Mouse (Mus musculus) lung, postnatal 0 days (tissue): ENCODE data around the gene Cd300lg. TPM values are rescaled to one million over a fixed set of nuclear protein-coding genes. Genes with fewer than 3 reads are reported as not detected.
A peak's percentile ranks its signal among the peaks of the same experiment; 100 is the strongest.

ENCODE experiments used
- ATAC-seq: fragments of 200-750 bp; cut with Nextera tagmentation; 2 replicates; pipeline ENCODE4 v1.8.0; 2017; ENCODE audit warnings: moderate library complexity
- DNase-seq: peaks from one replicate; pipeline ENCODE4 v3.0.0-alpha.2; 2016; ENCODE audit warnings: low spot score
- H3K27ac ChIP-seq: fragments of 300-500 bp; sonication (generic); 2 replicates; pipeline ENCODE4 v1.5.1; 2014; ENCODE audit warnings: antibody characterized with exemption, mild to moderate bottlenecking, low read length, mixed read lengths
- H3K27me3 ChIP-seq: fragments of 300-500 bp; sonication (generic); replicated peaks from 2 replicates; pipeline ENCODE4 v1.6.1; 2014; ENCODE audit warnings: low read length, mixed read lengths; ENCODE audit not compliant: insufficient read depth
- H3K36me3 ChIP-seq: fragments of 300-500 bp; sonication (generic); 2 replicates; pipeline ENCODE4 v1.6.1; 2014; ENCODE audit warnings: low read length, mixed read lengths; ENCODE audit not compliant: insufficient read depth
- H3K4me1 ChIP-seq: fragments of 300-500 bp; sonication (generic); 2 replicates; pipeline ENCODE4 v1.6.1; 2014; ENCODE audit warnings: antibody characterized with exemption, low read depth, low read length, mixed read lengths; ENCODE audit not compliant: insufficient read depth
- H3K4me2 ChIP-seq: fragments of 300-500 bp; sonication (generic); replicated peaks from 2 replicates; pipeline ENCODE4 v1.6.1; 2014; ENCODE audit warnings: low read depth, mild to moderate bottlenecking, low read length, moderate library complexity, mixed read lengths
- H3K4me3 ChIP-seq: fragments of 300-500 bp; sonication (generic); 2 replicates; pipeline ENCODE4 v1.5.1; 2014; ENCODE audit warnings: low read depth, low read length
- H3K9ac ChIP-seq: fragments of 300-500 bp; sonication (generic); replicated peaks from 2 replicates; pipeline ENCODE4 v1.6.1; 2014; ENCODE audit warnings: low read depth, mild to moderate bottlenecking
- H3K9me3 ChIP-seq: fragments of 300-500 bp; sonication (generic); 2 replicates; pipeline ENCODE4 v1.6.1; 2016; ENCODE audit warnings: low read length, mixed read lengths
- CTCF ChIP-seq: IDR thresholded peaks from 2 replicates; pipeline ENCODE4 v1.5.1; 2016; ENCODE audit warnings: antibody characterized with exemption, mild to moderate bottlenecking
- EP300 ChIP-seq: IDR thresholded peaks from 2 replicates; pipeline ENCODE4 v1.6.1; 2016; ENCODE audit warnings: antibody characterized with exemption, mild to moderate bottlenecking, control low read depth
- WGBS: fragments of 180-500 bp; shearing (Covaris S2); extraction: QIAGEN DNeasy Blood & Tissue Kit; methylation state at CpG from one replicate; pipeline ENCODE4 v1.1.7; 2014; 5-methylcytosine and 5-hydroxymethylcytosine counted together
- polyA plus RNA-seq: library from polyadenylated mRNA; unstranded; fragments of >200 nt; fragmentation: Nextera tagmentation; extraction: Ambion mirVana; gene quantifications from 2 replicates; pipeline ENCODE4 v1.2.1, GENCODE M21; 2015

Gene Cd300lg
- polyA plus RNA-seq, 1 experiment from 2014 or later, result 2.4 TPM

DNA sequence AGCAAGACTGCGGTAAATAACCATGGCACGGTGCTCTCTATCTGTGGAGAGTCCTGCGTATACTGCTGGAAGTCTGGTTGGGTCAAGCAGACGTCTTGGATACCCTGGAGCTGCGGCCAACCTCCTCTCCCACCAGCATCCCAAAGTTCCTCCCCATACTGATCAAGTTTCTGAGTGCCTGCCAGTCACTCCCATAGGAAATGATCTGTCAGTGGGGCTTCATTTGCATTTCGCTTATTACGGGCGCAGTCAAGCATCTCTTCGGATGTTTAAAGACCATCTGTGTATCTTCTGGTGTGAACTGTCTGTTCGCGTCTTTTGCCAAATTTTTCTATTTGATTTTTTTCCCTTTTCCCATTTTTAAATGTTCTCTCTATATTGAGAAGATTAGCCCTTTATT lies 28.3 kb downstream of the Cd300lg start:
- Histone ChIP-seq H3K27me3 (no peaks in the 10 kb centered on the region), H3K9me3 (no peaks in the 10 kb centered on the region), H3K36me3 (no peaks in the 10 kb centered on the region), H3K27ac (no peak overlapping the region), H3K4me2 (no peak overlapping the region), H3K9ac (no peak overlapping the region), H3K4me3 (no peak overlapping the region), H3K4me1 (no peaks in the 10 kb centered on the region)
- ATAC-seq (no peak), DNase-seq (no peak)
- no peak for TF ChIP-seq EP300
- no peak for TF ChIP-seq CTCF
- 58% methylated on average over 11 of the region's 11 CpGs for WGBS

DNA sequence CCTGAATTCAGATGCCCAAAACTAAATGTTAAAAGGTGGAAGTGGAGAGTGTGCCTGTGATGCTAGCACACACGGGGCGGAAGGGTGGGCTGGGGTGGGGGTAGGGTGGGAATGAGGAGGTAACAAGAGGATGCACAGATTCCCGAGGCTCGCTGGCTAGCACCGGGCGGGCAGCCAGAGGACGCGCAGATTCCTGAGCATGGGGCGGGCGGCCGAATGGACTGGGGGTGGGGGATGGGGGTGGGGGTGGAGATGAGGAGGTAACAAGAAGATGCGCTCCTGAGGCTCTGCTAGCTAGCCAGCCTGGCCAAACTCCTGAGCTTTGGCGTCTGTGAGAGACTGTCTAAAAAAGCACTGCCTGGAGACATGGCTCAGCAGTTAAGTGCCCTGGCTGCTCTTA lies 29.1 kb downstream of the Cd300lg start:
- DNase-seq, result no peak
- H3K4me3 ChIP-seq, result no peak overlapping the region
- H3K4me1 ChIP-seq, result no peaks in the 10 kb centered on the region

DNA sequence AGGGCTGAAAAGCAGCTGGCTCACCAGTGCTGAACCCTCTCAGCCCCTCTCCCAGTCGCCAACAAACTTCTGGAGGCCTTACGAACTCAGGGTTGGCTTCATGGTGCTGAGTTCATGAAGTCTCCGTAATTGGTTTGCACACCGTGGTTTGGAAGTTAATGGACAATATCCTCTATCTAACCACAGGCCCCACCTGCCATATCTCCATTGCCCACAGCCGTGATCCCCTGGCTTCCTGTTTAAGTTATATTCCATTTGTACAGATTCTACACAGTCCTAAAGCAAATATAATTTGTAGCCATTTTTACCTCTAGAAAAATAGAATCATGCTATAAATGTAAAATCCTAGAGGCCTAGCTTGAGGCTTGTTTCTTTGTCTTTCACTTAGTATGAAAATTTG lies 31.4 kb downstream of the Cd300lg start:
- no peak overlapping the region for H3K4me2 ChIP-seq
- 70% methylated on average over 5 of the region's 5 CpGs for WGBS
- ATAC-seq (no peak), DNase-seq (no peak)
- no peaks in the 10 kb centered on the region for H3K27me3 ChIP-seq
- no peaks in the 10 kb centered on the region for H3K9me3 ChIP-seq
- H3K27ac ChIP-seq, result no peak overlapping the region
- H3K9ac ChIP-seq, result no peak overlapping the region
- H3K4me3 ChIP-seq, result no peak overlapping the region
- no peaks in the 10 kb centered on the region for H3K4me1 ChIP-seq
- TF ChIP-seq EP300 (no peak), CTCF (no peak)
- H3K36me3 ChIP-seq, result no peaks in the 10 kb centered on the region

More for the DNA sequence above, 29.1 kb downstream of the Cd300lg start:
- Histone ChIP-seq H3K27ac (no peak overlapping the region), H3K4me2 (no peak overlapping the region), H3K9ac (no peak overlapping the region), H3K36me3 (no peaks in the 10 kb centered on the region), H3K9me3 (no peaks in the 10 kb centered on the region), H3K27me3 (no peaks in the 10 kb centered on the region)
- ATAC-seq, result no peak
- TF ChIP-seq CTCF (no peak), EP300 (no peak)
- 4% methylated on average over 13 of the region's 13 CpGs for WGBS

DNA sequence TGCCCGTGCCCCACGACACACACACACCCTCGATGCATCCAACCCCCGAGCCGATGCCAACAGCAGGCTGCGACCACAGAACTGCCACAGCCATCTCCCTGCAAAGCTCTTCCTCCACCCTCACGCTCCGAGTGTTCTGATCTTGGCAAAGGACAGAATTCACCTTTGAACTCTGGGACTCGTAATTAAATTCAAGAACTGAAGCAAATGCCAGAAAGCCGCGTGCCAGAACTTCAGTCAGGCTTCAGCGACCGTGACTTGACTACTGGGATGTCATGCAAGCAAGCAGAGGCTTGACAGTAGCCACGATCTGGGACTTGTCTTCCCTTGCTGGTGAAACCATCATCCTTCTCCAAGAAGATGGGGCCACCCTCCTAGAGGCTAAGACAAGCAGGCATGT lies 32.4 kb downstream of the Cd300lg start:
- Histone ChIP-seq H3K27me3 (no peaks in the 10 kb centered on the region), H3K4me2 (no peak overlapping the region), H3K4me1 (no peaks in the 10 kb centered on the region), H3K9ac (no peak overlapping the region), H3K27ac (no peak overlapping the region), H3K36me3 (no peaks in the 10 kb centered on the region), H3K9me3 (no peaks in the 10 kb centered on the region), H3K4me3 (no peak overlapping the region)
- DNase-seq (no peak), ATAC-seq (no peak)
- 75% methylated on average over 14 of the region's 14 CpGs for WGBS
- no peak for TF ChIP-seq EP300
- TF ChIP-seq CTCF, result no peak

DNA sequence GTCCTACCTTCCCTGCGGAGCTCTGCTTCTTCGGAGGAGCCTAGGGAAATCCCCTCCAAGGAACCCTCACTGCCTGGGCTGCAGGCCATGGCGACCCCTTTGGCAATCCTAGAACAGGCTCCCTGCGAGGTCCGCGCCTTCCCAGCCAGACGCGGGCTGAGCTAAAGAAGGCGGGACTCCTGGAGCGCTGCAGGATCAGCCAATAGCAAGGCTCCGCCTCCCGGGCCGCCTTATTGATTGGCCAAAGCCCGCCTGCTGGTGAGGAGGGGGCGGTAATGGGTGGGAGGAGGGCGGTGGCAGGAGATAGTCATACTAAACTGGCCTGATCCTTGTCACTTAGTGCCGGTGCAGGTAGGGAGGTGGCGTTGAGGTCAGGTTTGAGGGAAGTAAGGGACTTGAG lies 41.0 kb downstream of the Cd300lg start:
- H3K27me3 ChIP-seq, result no peaks in the 10 kb centered on the region
- no peaks in the 10 kb centered on the region; the same call in 1 of the 2 replicates for H3K36me3 ChIP-seq
- H3K9ac ChIP-seq, result no peak overlapping the region
- peaks cover 4% of the 10 kb centered on the region; the same call in 1 of the 2 replicates for H3K4me1 ChIP-seq
- ATAC-seq (peak; percentile 84), DNase-seq (peak; percentile 72)
- H3K9me3 ChIP-seq, result no peaks in the 10 kb centered on the region
- 2% methylated on average over 18 of the region's 18 CpGs for WGBS
- no peak overlapping the region for H3K27ac ChIP-seq
- H3K4me2 ChIP-seq, result peak overlapping the region; percentile 51
- no peak overlapping the region for H3K4me3 ChIP-seq
- TF ChIP-seq CTCF (no peak), EP300 (no peak)

DNA sequence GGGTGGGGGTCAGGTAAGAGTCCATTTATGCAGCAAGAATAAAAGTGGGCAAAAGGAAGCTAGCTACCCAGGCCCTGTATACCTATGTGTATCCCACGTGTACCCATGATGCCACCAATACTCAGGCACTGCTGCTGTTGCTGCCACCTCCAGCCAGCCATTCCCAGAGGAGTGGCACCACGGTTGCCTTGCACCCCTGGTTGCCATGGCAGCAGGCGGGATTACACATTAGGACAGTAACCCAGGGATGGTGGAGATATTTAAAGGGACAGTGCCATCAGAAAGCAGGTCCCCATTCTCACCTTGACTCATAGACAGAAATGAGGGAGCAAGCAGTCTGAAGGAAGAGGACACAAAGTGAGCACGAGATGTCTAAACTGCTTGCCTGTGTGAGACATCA lies 41.9 kb downstream of the Cd300lg start:
- Histone ChIP-seq H3K9me3 (no peaks in the 10 kb centered on the region), H3K36me3 (no peaks in the 10 kb centered on the region; the same call in 1 of the 2 replicates), H3K27me3 (no peaks in the 10 kb centered on the region), H3K27ac (no peak overlapping the region), H3K4me2 (no peak overlapping the region), H3K4me1 (peaks cover 4% of the 10 kb centered on the region; the same call in 1 of the 2 replicates), H3K9ac (no peak overlapping the region), H3K4me3 (no peak overlapping the region)
- no peak for ATAC-seq
- WGBS, result 56% methylated on average over 4 of the region's 4 CpGs
- DNase-seq, result no peak
- TF ChIP-seq CTCF (no peak), EP300 (no peak)

DNA sequence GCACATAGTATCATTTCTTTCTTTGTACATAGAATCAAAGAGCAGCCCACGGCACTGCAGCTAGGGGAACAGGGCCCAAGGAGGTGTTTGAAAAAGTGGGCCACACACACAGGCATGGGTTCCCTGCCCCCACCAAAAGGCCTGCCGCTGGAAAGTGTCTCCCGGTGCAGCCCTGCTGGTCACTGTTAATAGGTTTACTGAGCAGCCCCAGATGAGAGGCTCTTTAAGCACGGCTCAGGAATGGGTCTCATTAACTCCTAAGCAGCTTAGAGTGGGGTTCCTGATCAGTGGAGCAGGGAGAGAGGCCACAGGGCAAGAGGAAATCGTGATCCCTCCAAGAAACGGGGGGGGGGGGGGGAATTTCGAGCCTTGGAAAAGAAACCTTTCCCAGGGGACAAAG lies 42.9 kb downstream of the Cd300lg start:
- WGBS, result 54% methylated on average over 7 of the region's 7 CpGs
- Histone ChIP-seq H3K9ac (no peak overlapping the region), H3K27me3 (no peaks in the 10 kb centered on the region), H3K4me3 (no peak overlapping the region), H3K4me2 (no peak overlapping the region), H3K36me3 (no peaks in the 10 kb centered on the region; the same call in 1 of the 2 replicates), H3K9me3 (no peaks in the 10 kb centered on the region), H3K27ac (no peak overlapping the region), H3K4me1 (peaks cover 5% of the 10 kb centered on the region; the same call in 1 of the 2 replicates)
- DNase-seq, result no peak
- TF ChIP-seq CTCF, result no peak
- no peak for ATAC-seq
